Mouse (Mus musculus): ENCODE data around the gene Tbc1d32. TPM values are rescaled to one million over a fixed set of nuclear protein-coding genes. Genes with fewer than 3 reads are reported as not detected.

Gene Tbc1d32
- polyA plus RNA-seq, 1 experiment = not detected

DNA sequence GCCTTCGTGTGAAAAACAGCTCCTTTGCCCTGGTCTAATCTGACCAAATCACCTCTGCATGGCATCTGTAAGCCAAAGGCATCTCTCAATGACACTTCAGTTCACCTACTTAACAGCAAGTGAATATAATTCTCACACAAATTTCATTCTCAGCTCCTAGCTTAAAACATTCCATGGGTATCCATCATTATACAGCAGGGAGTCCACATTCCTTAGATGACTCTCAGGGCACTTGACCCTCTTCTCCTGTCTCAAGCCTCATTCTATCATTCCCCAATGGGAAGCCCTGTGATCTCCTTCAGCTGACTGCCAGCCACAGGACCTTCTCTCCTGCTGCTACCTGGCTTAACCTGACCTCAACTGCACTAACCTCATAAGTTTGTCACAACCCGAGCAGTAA lies 98.8 kb downstream of the Tbc1d32 start:
- no peak overlapping the region for H3K4me3 ChIP-seq (ENCODE audit: insufficient read depth, low read depth, low read length)
- H3K4me1 ChIP-seq (ENCODE audit: control insufficient read depth, insufficient read depth, low read length) = no peaks in the 10 kb centered on the region
- TF ChIP-seq POLR2A (IDR thresholded peaks at IDR 0.05; ENCODE audit: insufficient read depth, low read depth, low read length) (no peak), CTCF (IDR thresholded peaks at IDR 0.05; ENCODE audit: insufficient read depth, low read depth, low read length) (no peak)
- no peak overlapping the region for H3K27ac ChIP-seq (ENCODE audit: insufficient read depth, low read depth, low read length)
- WGBS = 89% methylated on average over 2 of the region's 2 CpGs

DNA sequence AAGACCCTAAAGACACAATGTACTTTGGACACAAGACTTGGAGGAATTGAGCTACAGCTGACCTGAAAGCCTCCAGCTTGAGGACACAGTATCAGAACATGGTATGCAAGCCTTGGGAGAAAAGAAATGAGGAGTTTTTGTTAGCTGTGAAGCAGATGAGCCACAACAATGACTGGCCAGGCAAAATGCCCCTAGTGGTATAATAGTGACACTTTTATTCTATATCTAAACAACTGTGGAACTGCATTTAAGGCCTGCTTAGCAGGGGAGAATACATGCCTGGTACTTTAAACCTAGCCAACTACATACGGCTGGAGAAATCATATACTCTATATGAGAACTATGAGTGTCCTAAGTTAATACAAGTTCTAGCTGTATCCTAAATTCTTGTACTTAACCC lies 101.5 kb downstream of the Tbc1d32 start:
- 97% methylated on average over 1 of the region's 1 CpGs for WGBS
- TF ChIP-seq POLR2A (IDR thresholded peaks at IDR 0.05; ENCODE audit: insufficient read depth, low read depth, low read length) (no peak), CTCF (IDR thresholded peaks at IDR 0.05; ENCODE audit: insufficient read depth, low read depth, low read length) (no peak)

DNA sequence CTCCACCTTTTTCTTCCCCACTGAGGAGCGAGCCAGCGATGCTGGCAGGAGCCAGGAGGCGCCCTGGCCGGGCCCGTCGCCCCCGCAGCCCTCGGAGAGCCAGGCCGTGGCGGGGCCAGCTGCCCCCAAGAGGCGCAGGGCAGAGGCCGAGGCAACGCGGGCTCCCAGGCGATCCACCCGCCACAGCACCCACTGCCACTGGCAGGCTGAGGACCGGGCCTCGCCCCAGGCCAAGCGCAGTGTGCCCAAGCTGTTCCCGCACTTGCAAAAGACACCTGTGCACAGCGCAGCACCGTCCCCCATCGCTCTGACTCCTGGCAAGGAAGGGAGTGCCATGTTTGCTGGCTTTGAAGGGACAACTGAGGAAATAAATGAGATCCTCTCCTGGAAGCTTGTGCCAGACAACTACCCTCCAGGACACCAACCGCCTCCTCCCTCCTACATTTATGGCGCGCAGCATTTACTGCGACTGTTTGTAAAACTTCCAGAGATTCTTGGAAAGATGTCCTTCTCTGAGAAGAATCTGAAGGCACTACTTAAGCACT lies 112.8 kb downstream of the Tbc1d32 start:
- no peak for TF ChIP-seq POLR2A (IDR thresholded peaks at IDR 0.05; ENCODE audit: insufficient read depth, low read depth, low read length)
- TF ChIP-seq CTCF (IDR thresholded peaks at IDR 0.05; ENCODE audit: insufficient read depth, low read depth, low read length) = no peak
- Histone ChIP-seq H3K27ac (ENCODE audit: insufficient read depth, low read depth, low read length) (peak overlapping the region; percentile 88), H3K4me1 (ENCODE audit: control insufficient read depth, insufficient read depth, low read length) (peaks cover 3% of the 10 kb centered on the region), H3K4me3 (ENCODE audit: insufficient read depth, low read depth, low read length) (peak overlapping the region; percentile 66)
- WGBS = 26% methylated on average over 26 of the region's 27 CpGs

More for the DNA sequence above, 101.5 kb downstream of the Tbc1d32 start:
- Histone ChIP-seq H3K27ac (ENCODE audit: insufficient read depth, low read depth, low read length) (no peak overlapping the region), H3K4me3 (ENCODE audit: insufficient read depth, low read depth, low read length) (no peak overlapping the region), H3K4me1 (ENCODE audit: control insufficient read depth, insufficient read depth, low read length) (no peaks in the 10 kb centered on the region)

DNA sequence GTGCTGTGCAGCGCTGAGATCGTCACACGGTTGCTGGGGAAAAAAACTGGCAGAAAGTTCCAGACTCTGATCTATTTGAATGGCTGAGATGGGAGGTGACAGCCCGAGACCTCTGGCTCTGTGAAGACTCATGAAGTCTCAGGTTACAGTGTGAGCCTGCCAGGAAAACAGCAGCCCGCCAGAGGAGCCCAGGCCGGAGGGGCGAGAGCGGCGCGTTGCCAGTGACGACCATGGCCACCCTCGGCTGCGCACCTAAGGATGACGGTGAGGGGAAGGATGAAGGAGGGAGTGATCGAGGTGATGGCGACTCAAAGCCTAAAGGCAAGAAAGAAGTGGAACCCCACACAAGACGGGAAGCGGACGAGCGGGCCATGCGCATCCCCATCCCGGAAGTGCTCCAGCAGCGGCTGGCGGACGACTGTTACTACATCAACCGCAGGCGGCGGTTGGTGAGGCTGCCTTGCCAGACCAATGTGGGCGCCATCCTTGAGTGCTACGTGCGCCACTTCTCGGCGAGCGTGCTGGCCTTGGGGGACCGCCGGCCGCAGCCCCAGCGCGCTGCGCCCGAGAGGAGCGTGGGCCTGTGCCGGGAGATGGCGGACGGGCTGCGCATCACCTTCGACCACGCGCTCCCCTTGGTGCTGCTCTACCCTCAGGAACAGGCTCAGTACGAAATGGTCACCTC lies 113.4 kb downstream of the Tbc1d32 start:
- peak overlapping the region; percentile 66 for H3K4me3 ChIP-seq (ENCODE audit: insufficient read depth, low read depth, low read length)
- TF ChIP-seq POLR2A (IDR thresholded peaks at IDR 0.05; ENCODE audit: insufficient read depth, low read depth, low read length) (peak; percentile 48), CTCF (IDR thresholded peaks at IDR 0.05; ENCODE audit: insufficient read depth, low read depth, low read length) (no peak)
- 2% methylated on average over 50 of the region's 50 CpGs for WGBS

DNA sequence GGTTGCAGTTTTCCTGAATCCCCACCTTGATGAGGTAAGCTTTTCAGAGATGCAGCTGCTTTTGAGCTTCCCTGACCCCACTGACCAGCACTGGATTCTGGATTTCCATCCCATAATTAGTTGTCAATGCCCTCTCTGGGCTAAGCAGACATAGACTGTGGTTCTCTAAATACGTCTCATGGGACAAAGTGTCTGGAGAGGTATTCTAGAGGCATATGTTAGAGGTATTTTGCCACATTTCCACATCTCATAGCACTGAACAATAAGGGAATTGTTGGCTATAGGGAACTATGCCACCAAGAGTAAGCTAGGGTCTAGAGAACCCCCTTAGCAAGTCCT lies 121.5 kb downstream of the Tbc1d32 start:
- H3K4me1 ChIP-seq (ENCODE audit: control insufficient read depth, insufficient read depth, low read length) = no peaks in the 10 kb centered on the region
- 58% methylated on average over 1 of the region's 1 CpGs for WGBS
- TF ChIP-seq CTCF (IDR thresholded peaks at IDR 0.05; ENCODE audit: insufficient read depth, low read depth, low read length) (no peak), POLR2A (IDR thresholded peaks at IDR 0.05; ENCODE audit: insufficient read depth, low read depth, low read length) (no peak)
- H3K27ac ChIP-seq (ENCODE audit: insufficient read depth, low read depth, low read length) = peak overlapping the region; percentile 23; the same call in 1 of the 2 replicates
- peak overlapping the region; percentile 46 for H3K4me3 ChIP-seq (ENCODE audit: insufficient read depth, low read depth, low read length)

More for the DNA sequence above, 113.4 kb downstream of the Tbc1d32 start:
- H3K4me1 ChIP-seq (ENCODE audit: control insufficient read depth, insufficient read depth, low read length) = peaks cover 3% of the 10 kb centered on the region
- H3K27ac ChIP-seq (ENCODE audit: insufficient read depth, low read depth, low read length) = peak overlapping the region; percentile 88

DNA sequence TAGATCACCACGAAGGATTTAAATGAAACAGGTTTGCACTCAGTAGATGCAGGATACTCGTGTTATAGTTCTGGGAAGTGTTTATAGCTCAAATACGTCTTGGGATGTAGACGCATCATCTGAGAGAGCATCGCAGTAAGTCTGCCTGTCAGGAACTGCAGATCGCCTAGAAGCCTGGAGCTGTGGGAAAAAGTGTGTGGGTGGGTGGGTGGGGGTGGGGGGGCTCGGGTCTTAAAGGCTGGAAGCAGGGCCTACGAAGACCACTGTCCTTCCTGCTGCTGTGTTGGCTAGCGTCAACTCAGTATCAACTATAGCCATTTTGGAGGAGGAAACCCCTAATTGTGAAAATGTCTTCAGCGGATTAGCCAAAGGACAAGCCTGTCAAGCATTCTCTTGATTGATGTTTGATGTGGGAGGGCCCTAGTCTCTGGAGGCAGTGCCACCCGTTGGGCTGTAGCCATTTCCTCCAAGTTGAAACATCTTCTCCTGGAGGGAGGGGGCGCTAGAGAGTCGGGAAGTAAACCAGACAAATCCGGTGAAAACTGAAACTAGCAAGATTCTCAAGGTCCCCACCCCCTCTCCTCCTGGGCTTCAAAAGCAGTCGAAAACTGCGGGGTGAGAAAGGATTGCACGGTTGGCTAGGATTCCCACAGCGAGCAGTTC lies 122.0 kb downstream of the Tbc1d32 start, which contains the start of gene Msl3l2:
TSS of gene Msl3l2 (plus strand) at position 585 of the 663 bp plus-strand sequence.
- Histone ChIP-seq H3K4me3 (ENCODE audit: insufficient read depth, low read depth, low read length) (peak within 1 kb of the TSS; percentile 46), H3K4me1 (ENCODE audit: control insufficient read depth, insufficient read depth, low read length) (no peaks in the 10 kb centered on the region), H3K27ac (ENCODE audit: insufficient read depth, low read depth, low read length) (peak within 1 kb of the TSS; percentile 23; the same call in 1 of the 2 replicates)
- WGBS = 28% methylated on average over 18 of the region's 18 CpGs
- 0 out of 2 replicates have a peak, but pooled peaks have one; percentile 13 for TF ChIP-seq CTCF (IDR thresholded peaks at IDR 0.05; ENCODE audit: insufficient read depth, low read depth, low read length)
- TF ChIP-seq POLR2A (IDR thresholded peaks at IDR 0.05; ENCODE audit: insufficient read depth, low read depth, low read length) = no peak

DNA sequence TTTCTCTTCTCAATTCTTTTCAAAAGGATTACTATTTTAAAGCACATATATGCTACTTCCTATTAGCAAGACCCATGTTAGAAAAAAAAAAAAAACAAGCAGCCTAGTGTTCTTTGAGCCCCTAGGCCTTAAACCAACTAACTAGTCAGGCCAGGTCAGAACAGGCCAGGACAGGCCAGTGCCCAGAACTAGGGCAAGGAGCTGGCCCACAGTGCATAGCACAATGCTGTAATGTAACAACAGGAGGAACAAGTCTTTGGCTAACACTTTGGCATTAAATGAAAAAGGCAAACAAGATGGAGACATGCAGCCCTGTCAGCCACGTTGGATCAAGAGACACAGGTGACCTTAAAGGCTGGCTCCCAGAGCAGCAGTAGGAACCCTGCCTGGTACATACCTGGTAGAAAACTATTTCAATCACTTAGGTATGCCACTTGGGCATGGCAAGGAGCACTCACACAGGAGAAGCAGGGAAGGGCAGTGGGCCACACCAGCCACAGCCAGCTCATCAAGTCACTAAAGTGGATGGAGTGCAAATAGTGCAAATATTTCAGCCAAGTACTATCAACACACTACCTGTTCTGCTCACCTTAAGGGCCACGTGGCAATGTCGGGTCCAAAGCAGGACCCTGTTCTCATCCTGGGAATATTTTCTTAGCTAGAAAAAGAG lies 128.7 kb downstream of the Tbc1d32 start:
- no peaks in the 10 kb centered on the region for H3K4me1 ChIP-seq (ENCODE audit: control insufficient read depth, insufficient read depth, low read length)
- 92% methylated on average over 3 of the region's 3 CpGs for WGBS
- H3K4me3 ChIP-seq (ENCODE audit: insufficient read depth, low read depth, low read length) = no peak overlapping the region
- H3K27ac ChIP-seq (ENCODE audit: insufficient read depth, low read depth, low read length) = no peak overlapping the region
- TF ChIP-seq POLR2A (IDR thresholded peaks at IDR 0.05; ENCODE audit: insufficient read depth, low read depth, low read length) (no peak), CTCF (IDR thresholded peaks at IDR 0.05; ENCODE audit: insufficient read depth, low read depth, low read length) (no peak)

DNA sequence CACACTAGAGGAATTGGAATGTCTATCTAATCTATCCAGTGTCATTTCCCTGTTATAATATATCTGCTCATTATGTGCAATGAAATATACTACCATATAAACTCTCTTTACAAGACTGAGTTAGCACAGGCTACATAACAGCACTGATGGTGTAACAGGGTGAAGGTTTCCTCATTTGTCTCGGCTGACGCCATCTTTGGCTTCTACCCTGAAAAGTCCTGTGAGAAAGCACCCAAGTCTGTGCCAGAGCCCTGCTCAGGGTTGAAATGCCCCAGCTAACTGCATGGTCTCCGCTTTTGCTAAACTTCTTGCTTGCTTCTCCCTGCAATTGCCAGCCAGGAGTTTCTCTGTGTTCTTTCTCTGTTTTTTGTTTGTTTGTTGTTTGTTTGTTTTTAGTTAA lies 129.4 kb downstream of the Tbc1d32 start:
- Histone ChIP-seq H3K4me1 (ENCODE audit: control insufficient read depth, insufficient read depth, low read length) (no peaks in the 10 kb centered on the region), H3K4me3 (ENCODE audit: insufficient read depth, low read depth, low read length) (no peak overlapping the region), H3K27ac (ENCODE audit: insufficient read depth, low read depth, low read length) (no peak overlapping the region)
- no peak for TF ChIP-seq POLR2A (IDR thresholded peaks at IDR 0.05; ENCODE audit: insufficient read depth, low read depth, low read length)
- no peak for TF ChIP-seq CTCF (IDR thresholded peaks at IDR 0.05; ENCODE audit: insufficient read depth, low read depth, low read length)
- 83% methylated on average over 3 of the region's 3 CpGs for WGBS

Data from olfactory bulb, adult 2 months (tissue).